Mouse (Mus musculus): Measurements from ENCODE around the gene Ift46. TPM values are rescaled to one million over a fixed set of nuclear protein-coding genes. Genes with fewer than 3 reads are reported as not detected.

Ift46 gene
- 128 and 132 TPM in 2 replicates for polyA plus RNA-seq (2011; ENCODE audit: insufficient read length, low read depth, missing spikeins)

- TF ChIP-seq POLR2A (IDR thresholded peaks at IDR 0.05; ENCODE audit: low read depth, low read length) (peak; percentile 74), CTCF (IDR thresholded peaks at IDR 0.05; ENCODE audit: borderline replicate concordance, insufficient read depth, low read length) (no peak)
- Histone ChIP-seq H3K4me1 (ENCODE audit: control insufficient read depth, insufficient read depth, low read length) (0 out of 2 replicates have a peak, but pooled peaks cover 2% of the 10 kb centered on the region), H3K27ac (ENCODE audit: insufficient read depth, low read length) (peak within 1 kb of the TSS; percentile 95), H3K4me3 (ENCODE audit: insufficient read depth, low read length) (peak within 1 kb of the TSS; percentile 98)
These were observed at the start of gene Ift46, which contains the start of gene Arcn1 for GRCm38 (mm10) chr9:44767101-44768028. Ift46 (plus strand) TSS chr9:44767908. Arcn1 (minus strand) TSS chr9:44767845.

- H3K27ac ChIP-seq (ENCODE audit: insufficient read depth, low read length) = no peak overlapping the region
These were observed 48.6 kb upstream of the Ift46 start for GRCm38 (mm10) chr9:44718937-44719631.

GRCm38 (mm10) chr9:44719632-44720357 lies 47.9 kb upstream of the Ift46 start:
- Histone ChIP-seq H3K4me1 (ENCODE audit: control insufficient read depth, insufficient read depth, low read length) (peaks cover 20% of the 10 kb centered on the region), H3K4me3 (ENCODE audit: insufficient read depth, low read length) (no peak overlapping the region), H3K27ac (ENCODE audit: insufficient read depth, low read length) (no peak overlapping the region)
- no peak for TF ChIP-seq CTCF (IDR thresholded peaks at IDR 0.05; ENCODE audit: borderline replicate concordance, insufficient read depth, low read length)
- TF ChIP-seq POLR2A (IDR thresholded peaks at IDR 0.05; ENCODE audit: low read depth, low read length) = no peak

More at GRCm38 (mm10) chr9:44718937-44719631, 48.6 kb upstream of the Ift46 start:
- no peak for TF ChIP-seq CTCF (IDR thresholded peaks at IDR 0.05; ENCODE audit: borderline replicate concordance, insufficient read depth, low read length)
- no peak for TF ChIP-seq POLR2A (IDR thresholded peaks at IDR 0.05; ENCODE audit: low read depth, low read length)
- no peak overlapping the region for H3K4me3 ChIP-seq (ENCODE audit: insufficient read depth, low read length)
- peaks cover 13% of the 10 kb centered on the region for H3K4me1 ChIP-seq (ENCODE audit: control insufficient read depth, insufficient read depth, low read length)

GRCm38 (mm10) chr9:44720358-44721153 lies 47.2 kb upstream of the Ift46 start:
- TF ChIP-seq CTCF (IDR thresholded peaks at IDR 0.05; ENCODE audit: borderline replicate concordance, insufficient read depth, low read length) = no peak
- TF ChIP-seq POLR2A (IDR thresholded peaks at IDR 0.05; ENCODE audit: low read depth, low read length) = peak; percentile 29; the same call in 1 of the 2 replicates
- Histone ChIP-seq H3K4me1 (ENCODE audit: control insufficient read depth, insufficient read depth, low read length) (peaks cover 23% of the 10 kb centered on the region), H3K27ac (ENCODE audit: insufficient read depth, low read length) (no peak overlapping the region), H3K4me3 (ENCODE audit: insufficient read depth, low read length) (peak overlapping the region; percentile 51)

GRCm38 (mm10) chr9:44721154-44721876 lies 46.4 kb upstream of the Ift46 start:
- peaks cover 26% of the 10 kb centered on the region for H3K4me1 ChIP-seq (ENCODE audit: control insufficient read depth, insufficient read depth, low read length)

GRCm38 (mm10) chr9:44721877-44722186 lies 45.9 kb upstream of the Ift46 start:
- Histone ChIP-seq H3K4me3 (ENCODE audit: insufficient read depth, low read length) (no peak overlapping the region), H3K27ac (ENCODE audit: insufficient read depth, low read length) (no peak overlapping the region; the same call in 1 of the 2 replicates), H3K4me1 (ENCODE audit: control insufficient read depth, insufficient read depth, low read length) (peaks cover 29% of the 10 kb centered on the region)
- TF ChIP-seq POLR2A (IDR thresholded peaks at IDR 0.05; ENCODE audit: low read depth, low read length) (no peak), CTCF (IDR thresholded peaks at IDR 0.05; ENCODE audit: borderline replicate concordance, insufficient read depth, low read length) (no peak)

More at GRCm38 (mm10) chr9:44721154-44721876, 46.4 kb upstream of the Ift46 start:
- TF ChIP-seq CTCF (IDR thresholded peaks at IDR 0.05; ENCODE audit: borderline replicate concordance, insufficient read depth, low read length) (no peak), POLR2A (IDR thresholded peaks at IDR 0.05; ENCODE audit: low read depth, low read length) (peak; percentile 37; the same call in 1 of the 2 replicates)
- peak overlapping the region; percentile 51 for H3K4me3 ChIP-seq (ENCODE audit: insufficient read depth, low read length)
- H3K27ac ChIP-seq (ENCODE audit: insufficient read depth, low read length) = no peak overlapping the region; the same call in 1 of the 2 replicates

- Histone ChIP-seq H3K27ac (ENCODE audit: insufficient read depth, low read length) (peak overlapping the region; percentile 81), H3K4me3 (ENCODE audit: insufficient read depth, low read length) (no peak overlapping the region), H3K4me1 (ENCODE audit: control insufficient read depth, insufficient read depth, low read length) (peaks cover 34% of the 10 kb centered on the region)
- TF ChIP-seq CTCF (IDR thresholded peaks at IDR 0.05; ENCODE audit: borderline replicate concordance, insufficient read depth, low read length) (no peak), POLR2A (IDR thresholded peaks at IDR 0.05; ENCODE audit: low read depth, low read length) (no peak)
These were observed 45.1 kb upstream of the Ift46 start for GRCm38 (mm10) chr9:44722575-44722974.

GRCm38 (mm10) chr9:44723008-44723407 lies 44.7 kb upstream of the Ift46 start:
- H3K4me3 ChIP-seq (ENCODE audit: insufficient read depth, low read length) = no peak overlapping the region
- H3K27ac ChIP-seq (ENCODE audit: insufficient read depth, low read length) = peak overlapping the region; percentile 81
- H3K4me1 ChIP-seq (ENCODE audit: control insufficient read depth, insufficient read depth, low read length) = peaks cover 36% of the 10 kb centered on the region
- TF ChIP-seq CTCF (IDR thresholded peaks at IDR 0.05; ENCODE audit: borderline replicate concordance, insufficient read depth, low read length) (no peak), POLR2A (IDR thresholded peaks at IDR 0.05; ENCODE audit: low read depth, low read length) (peak; percentile 38; the same call in 1 of the 2 replicates)

Measured in embryonic fibroblast, embryonic 13.5 days (primary cell).